Mouse (Mus musculus): Measurements from ENCODE around the gene Ext2. TPM values are rescaled to one million over a fixed set of nuclear protein-coding genes. Genes with fewer than 3 reads are reported as not detected.

The Ext2 gene
- polyA plus RNA-seq, 1 experiment = 78.9 TPM

DNA sequence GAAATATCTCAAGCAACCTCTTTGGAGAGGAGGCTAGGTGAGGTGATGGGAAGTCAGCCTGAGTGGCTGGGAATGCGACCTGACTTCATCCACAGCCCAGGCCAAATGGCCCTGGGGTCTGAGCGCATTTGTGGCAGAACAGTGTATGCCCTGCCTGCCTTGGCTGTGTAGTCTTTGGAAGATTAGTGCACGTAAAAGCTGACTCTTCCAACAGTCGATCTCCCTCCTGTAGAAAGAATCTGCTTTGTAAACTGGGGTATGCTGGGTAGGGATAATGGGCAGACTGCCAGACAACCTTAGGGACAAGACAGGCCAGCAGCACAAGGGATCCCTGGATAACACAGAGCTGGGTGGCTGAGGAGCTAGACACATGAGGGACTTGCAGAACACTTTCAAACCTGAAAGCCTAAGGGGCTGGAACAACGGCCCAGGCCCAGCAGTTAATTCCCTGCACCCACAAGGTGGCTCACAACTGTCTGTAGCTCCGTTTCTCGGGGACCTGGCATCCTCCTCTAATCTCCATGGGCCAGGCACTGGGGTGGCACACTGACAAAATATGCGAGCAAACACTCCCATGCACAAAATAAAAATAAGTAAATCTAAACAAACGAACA lies 38.3 kb downstream of the Ext2 start:
- no peaks in the 10 kb centered on the region for H3K27me3 ChIP-seq (ENCODE audit: control insufficient read depth, insufficient read depth, insufficient read length)

DNA sequence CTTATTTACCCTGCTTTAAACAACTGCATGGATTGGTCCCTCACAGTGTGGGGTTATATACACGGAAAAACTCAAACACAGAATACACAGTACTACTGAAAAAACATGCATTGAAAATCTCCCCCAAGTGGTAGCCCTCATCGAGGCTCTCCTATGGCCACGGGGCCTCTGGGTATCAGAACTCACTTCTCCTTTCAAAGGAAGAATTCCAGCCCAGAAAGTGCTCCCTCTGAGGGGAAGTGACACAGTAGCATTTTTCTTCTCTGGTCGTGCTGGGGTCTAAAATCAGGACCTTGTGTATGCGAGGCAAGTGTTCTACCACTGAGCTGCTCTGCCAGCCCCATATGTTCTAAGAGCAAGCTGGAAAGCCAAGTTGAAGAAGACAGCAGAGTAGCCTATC lies 39.7 kb downstream of the Ext2 start:
- H3K79me2 ChIP-seq (ENCODE audit: control insufficient read depth, insufficient read depth) = no peaks in the 10 kb centered on the region
- H3ac ChIP-seq (ENCODE audit: control insufficient read depth, insufficient read length) = no peak overlapping the region
- no peak overlapping the region for H3K4me2 ChIP-seq (ENCODE audit: low read depth)
- no peaks in the 10 kb centered on the region for H3K27me3 ChIP-seq (ENCODE audit: control insufficient read depth, insufficient read depth, insufficient read length)
- H3K36me3 ChIP-seq (ENCODE audit: control insufficient read depth, insufficient read depth) = no peaks in the 10 kb centered on the region
- no peak overlapping the region for H3K4me3 ChIP-seq
- no peak for TF ChIP-seq MYOD1 (IDR thresholded peaks at IDR 0.05; ENCODE audit: control insufficient read depth in 1 of 3, insufficient read length in 2 of 3, low read depth in 2 of 3)
- no peak for TF ChIP-seq MYOG (IDR thresholded peaks at IDR 0.05; ENCODE audit: control insufficient read depth in 1 of 3, insufficient read depth in 1 of 3, insufficient read length in 2 of 3, low read depth in 2 of 3)
- TF ChIP-seq TCF12 (IDR thresholded peaks at IDR 0.05; ENCODE audit: insufficient read depth, poor library complexity, severe bottlenecking) = no peak
- TF ChIP-seq REST (IDR thresholded peaks at IDR 0.05; ENCODE audit: insufficient read depth, insufficient read length) = no peak
- TF ChIP-seq TCF3 (IDR thresholded peaks at IDR 0.05; ENCODE audit: insufficient read length, low read depth) = no peak
- no peak for TF ChIP-seq E2F4 (IDR thresholded peaks at IDR 0.05; ENCODE audit: insufficient read depth)
- TF ChIP-seq MAX (IDR thresholded peaks at IDR 0.05; ENCODE audit: low read depth) = no peak
- TF ChIP-seq POLR2A (IDR thresholded peaks at IDR 0.05; ENCODE audit: insufficient read length, low read depth) = no peak
- no peak for TF ChIP-seq POLR2AphosphoS2 (IDR thresholded peaks at IDR 0.05; ENCODE audit: insufficient read length, low read depth)

More for the DNA sequence above, 38.3 kb downstream of the Ext2 start:
- no peak overlapping the region for H3K4me3 ChIP-seq
- no peaks in the 10 kb centered on the region for H3K36me3 ChIP-seq (ENCODE audit: control insufficient read depth, insufficient read depth)
- no peak overlapping the region for H3ac ChIP-seq (ENCODE audit: control insufficient read depth, insufficient read length)
- no peak for TF ChIP-seq CEBPB (IDR thresholded peaks at IDR 0.05; ENCODE audit: insufficient read depth, poor library complexity, severe bottlenecking)
- TF ChIP-seq USF1 (IDR thresholded peaks at IDR 0.05; ENCODE audit: low read depth) = no peak
- TF ChIP-seq TCF12 (IDR thresholded peaks at IDR 0.05; ENCODE audit: insufficient read depth, poor library complexity, severe bottlenecking) = no peak
- no peak for TF ChIP-seq MYOG (IDR thresholded peaks at IDR 0.05; ENCODE audit: control insufficient read depth in 1 of 3, insufficient read depth in 1 of 3, insufficient read length in 2 of 3, low read depth in 2 of 3)
- TF ChIP-seq MAX (IDR thresholded peaks at IDR 0.05; ENCODE audit: low read depth) = no peak
- no peak for TF ChIP-seq TCF3 (IDR thresholded peaks at IDR 0.05; ENCODE audit: insufficient read length, low read depth)
- no peak for TF ChIP-seq REST (IDR thresholded peaks at IDR 0.05; ENCODE audit: insufficient read depth, insufficient read length)
- no peak for TF ChIP-seq E2F4 (IDR thresholded peaks at IDR 0.05; ENCODE audit: insufficient read depth)
- TF ChIP-seq POLR2AphosphoS2 (IDR thresholded peaks at IDR 0.05; ENCODE audit: insufficient read length, low read depth) = no peak
- no peak for TF ChIP-seq MYOD1 (IDR thresholded peaks at IDR 0.05; ENCODE audit: control insufficient read depth in 1 of 3, insufficient read length in 2 of 3, low read depth in 2 of 3)
- no peak for TF ChIP-seq POLR2A (IDR thresholded peaks at IDR 0.05; ENCODE audit: insufficient read length, low read depth)
- TF ChIP-seq SRF (IDR thresholded peaks at IDR 0.05; ENCODE audit: control insufficient read depth, insufficient read length, low read depth) = no peak
- H3K79me2 ChIP-seq (ENCODE audit: control insufficient read depth, insufficient read depth) = no peaks in the 10 kb centered on the region
- no peak overlapping the region for H3K4me2 ChIP-seq (ENCODE audit: low read depth)

DNA sequence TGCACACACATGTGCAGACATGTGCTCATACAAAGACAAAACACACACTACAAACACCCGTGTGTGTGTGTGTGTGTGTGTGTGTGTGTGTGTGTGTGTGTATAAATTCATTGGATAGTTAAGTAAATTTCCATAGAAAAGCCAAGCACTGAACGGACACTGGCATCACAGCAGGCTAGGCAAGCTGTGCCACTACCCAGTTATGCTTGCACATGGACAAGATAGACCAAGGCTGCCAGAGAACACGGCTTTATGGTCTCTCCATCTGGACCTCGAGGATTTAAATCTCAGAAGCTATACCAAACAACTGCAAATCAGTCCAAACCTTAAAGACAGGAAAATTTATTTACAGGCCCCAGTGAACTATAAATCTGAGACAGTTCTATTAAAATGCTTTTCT lies 40.2 kb downstream of the Ext2 start:
- Histone ChIP-seq H3K36me3 (ENCODE audit: control insufficient read depth, insufficient read depth) (no peaks in the 10 kb centered on the region), H3K4me3 (no peak overlapping the region), H3K27me3 (ENCODE audit: control insufficient read depth, insufficient read depth, insufficient read length) (no peaks in the 10 kb centered on the region), H3K79me2 (ENCODE audit: control insufficient read depth, insufficient read depth) (no peaks in the 10 kb centered on the region), H3K4me2 (ENCODE audit: low read depth) (no peak overlapping the region), H3ac (ENCODE audit: control insufficient read depth, insufficient read length) (no peak overlapping the region)
- TF ChIP-seq REST (IDR thresholded peaks at IDR 0.05; ENCODE audit: insufficient read depth, insufficient read length) = no peak
- TF ChIP-seq TCF12 (IDR thresholded peaks at IDR 0.05; ENCODE audit: insufficient read depth, poor library complexity, severe bottlenecking) = no peak
- TF ChIP-seq E2F4 (IDR thresholded peaks at IDR 0.05; ENCODE audit: insufficient read depth) = no peak
- TF ChIP-seq MYOD1 (IDR thresholded peaks at IDR 0.05; ENCODE audit: control insufficient read depth in 1 of 3, insufficient read length in 2 of 3, low read depth in 2 of 3) = no peak
- TF ChIP-seq MAX (IDR thresholded peaks at IDR 0.05; ENCODE audit: low read depth) = no peak
- no peak for TF ChIP-seq CEBPB (IDR thresholded peaks at IDR 0.05; ENCODE audit: insufficient read depth, poor library complexity, severe bottlenecking)
- no peak for TF ChIP-seq POLR2AphosphoS2 (IDR thresholded peaks at IDR 0.05; ENCODE audit: insufficient read length, low read depth)
- TF ChIP-seq USF1 (IDR thresholded peaks at IDR 0.05; ENCODE audit: low read depth) = no peak

DNA sequence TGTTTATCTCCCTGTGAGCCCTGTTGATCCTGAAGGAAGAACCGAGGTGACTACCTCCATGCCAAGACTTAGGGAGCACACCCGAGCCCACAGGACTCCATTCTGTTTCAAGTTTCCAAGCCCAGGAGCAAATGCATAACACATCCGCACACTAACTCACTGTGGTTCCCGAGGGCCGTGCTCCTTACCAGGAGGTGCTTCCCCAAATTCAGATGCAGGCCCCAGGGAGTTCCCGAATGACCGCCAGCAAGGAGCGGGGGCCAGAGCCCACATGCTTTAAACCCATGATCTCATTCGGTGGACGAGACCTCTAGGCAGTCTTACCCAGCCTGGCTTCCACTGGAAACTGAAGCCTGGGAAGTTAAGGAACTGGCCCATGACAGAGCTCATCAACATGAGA lies 41.8 kb downstream of the Ext2 start:
- Histone ChIP-seq H3K4me3 (no peak overlapping the region), H3K4me2 (ENCODE audit: low read depth) (no peak overlapping the region)
- no peak for TF ChIP-seq MAX (IDR thresholded peaks at IDR 0.05; ENCODE audit: low read depth)
- no peak for TF ChIP-seq E2F4 (IDR thresholded peaks at IDR 0.05; ENCODE audit: insufficient read depth)
- TF ChIP-seq REST (IDR thresholded peaks at IDR 0.05; ENCODE audit: insufficient read depth, insufficient read length) = no peak
- TF ChIP-seq POLR2AphosphoS2 (IDR thresholded peaks at IDR 0.05; ENCODE audit: insufficient read length, low read depth) = no peak
- TF ChIP-seq TCF3 (IDR thresholded peaks at IDR 0.05; ENCODE audit: insufficient read length, low read depth) = no peak
- no peak for TF ChIP-seq USF1 (IDR thresholded peaks at IDR 0.05; ENCODE audit: low read depth)
- no peak for TF ChIP-seq MYOG (IDR thresholded peaks at IDR 0.05; ENCODE audit: control insufficient read depth in 1 of 3, insufficient read depth in 1 of 3, insufficient read length in 2 of 3, low read depth in 2 of 3)
- no peak for TF ChIP-seq TCF12 (IDR thresholded peaks at IDR 0.05; ENCODE audit: insufficient read depth, poor library complexity, severe bottlenecking)
- no peak for TF ChIP-seq CEBPB (IDR thresholded peaks at IDR 0.05; ENCODE audit: insufficient read depth, poor library complexity, severe bottlenecking)
- TF ChIP-seq MYOD1 (IDR thresholded peaks at IDR 0.05; ENCODE audit: control insufficient read depth in 1 of 3, insufficient read length in 2 of 3, low read depth in 2 of 3) = no peak
- no peak for TF ChIP-seq SRF (IDR thresholded peaks at IDR 0.05; ENCODE audit: control insufficient read depth, insufficient read length, low read depth)
- no peak for TF ChIP-seq POLR2A (IDR thresholded peaks at IDR 0.05; ENCODE audit: insufficient read length, low read depth)

More for the DNA sequence above, 41.8 kb downstream of the Ext2 start:
- Histone ChIP-seq H3ac (ENCODE audit: control insufficient read depth, insufficient read length) (no peak overlapping the region), H3K36me3 (ENCODE audit: control insufficient read depth, insufficient read depth) (no peaks in the 10 kb centered on the region), H3K79me2 (ENCODE audit: control insufficient read depth, insufficient read depth) (no peaks in the 10 kb centered on the region), H3K27me3 (ENCODE audit: control insufficient read depth, insufficient read depth, insufficient read length) (no peaks in the 10 kb centered on the region)

Data from myocyte (in vitro differentiated cells).